Mouse (Mus musculus): Measurements from ENCODE around the gene Zfp985. TPM values are rescaled to one million over a fixed set of nuclear protein-coding genes. Genes with fewer than 3 reads are reported as not detected.
"Not testable (repeated sequence)": the region's sequence is repeated elsewhere in the genome, so short reads cannot be mapped to it uniquely, and the experiment has no call there.

Gene Zfp985
- not detected in 2 replicates for polyA plus RNA-seq (2015; fragmentation: Nextera tagmentation; extraction: Ambion mirVana)

GRCm38 (mm10) chr4:147553071-147553470, at the start of gene Zfp985:
Zfp985 (plus strand) TSS chr4:147553277.
- not testable (repeated sequence) for H3K4me1 ChIP-seq (ENCODE audit: control insufficient read depth, low read depth, low read length)

GRCm38 (mm10) chr4:147509174-147509573, 43.9 kb upstream of the Zfp985 start:
- Histone ChIP-seq H3K9me3 (replicated peaks; ENCODE audit: control insufficient read depth, low read length) (no peaks in the 10 kb centered on the region; the same call in 1 of the 2 replicates), H3K4me2 (ENCODE audit: low read depth, low read length) (no peak overlapping the region), H3K9ac (ENCODE audit: low read depth, low read length) (no peak overlapping the region), H3K27ac (ENCODE audit: low read length) (no peak overlapping the region), H3K27me3 (ENCODE audit: control insufficient read depth, insufficient read depth, low read depth, low read length) (no peaks in the 10 kb centered on the region), H3K4me3 (ENCODE audit: low read depth, low read length) (no peak overlapping the region), H3K4me1 (ENCODE audit: control insufficient read depth, low read depth, low read length) (no peaks in the 10 kb centered on the region), H3K36me3 (ENCODE audit: control insufficient read depth, insufficient read depth) (no peaks in the 10 kb centered on the region)
- 56% methylated on average over 2 of the region's 2 CpGs for WGBS (ENCODE audit: insufficient replicate concordance)
- ATAC-seq (ENCODE audit: low read depth): no peak

More at GRCm38 (mm10) chr4:147553071-147553470, at the start of gene Zfp985:
- H3K4me2 ChIP-seq (ENCODE audit: low read depth, low read length); ATAC-seq (ENCODE audit: low read depth); H3K9me3 ChIP-seq (replicated peaks; ENCODE audit: control insufficient read depth, low read length); H3K9ac ChIP-seq (ENCODE audit: low read depth, low read length); H3K4me3 ChIP-seq (ENCODE audit: low read depth, low read length); H3K36me3 ChIP-seq (ENCODE audit: control insufficient read depth, insufficient read depth); H3K27me3 ChIP-seq (ENCODE audit: control insufficient read depth, insufficient read depth, low read depth, low read length); H3K27ac ChIP-seq (ENCODE audit: low read length): not testable (repeated sequence)
- 52% methylated on average over 5 of the region's 5 CpGs for WGBS (ENCODE audit: insufficient replicate concordance)

GRCm38 (mm10) chr4:147518981-147519380, 34.1 kb upstream of the Zfp985 start:
- Histone ChIP-seq H3K36me3 (ENCODE audit: control insufficient read depth, insufficient read depth) (no peaks in the 10 kb centered on the region), H3K4me1 (ENCODE audit: control insufficient read depth, low read depth, low read length) (no peaks in the 10 kb centered on the region), H3K9ac (ENCODE audit: low read depth, low read length) (no peak overlapping the region), H3K27me3 (ENCODE audit: control insufficient read depth, insufficient read depth, low read depth, low read length) (no peaks in the 10 kb centered on the region), H3K27ac (ENCODE audit: low read length) (no peak overlapping the region), H3K4me3 (ENCODE audit: low read depth, low read length) (no peak overlapping the region), H3K4me2 (ENCODE audit: low read depth, low read length) (no peak overlapping the region), H3K9me3 (replicated peaks; ENCODE audit: control insufficient read depth, low read length) (peaks cover 11% of the 10 kb centered on the region)
- ATAC-seq (ENCODE audit: low read depth): no peak
- WGBS (ENCODE audit: insufficient replicate concordance): 47% methylated on average over 2 of the region's 2 CpGs

DNA sequence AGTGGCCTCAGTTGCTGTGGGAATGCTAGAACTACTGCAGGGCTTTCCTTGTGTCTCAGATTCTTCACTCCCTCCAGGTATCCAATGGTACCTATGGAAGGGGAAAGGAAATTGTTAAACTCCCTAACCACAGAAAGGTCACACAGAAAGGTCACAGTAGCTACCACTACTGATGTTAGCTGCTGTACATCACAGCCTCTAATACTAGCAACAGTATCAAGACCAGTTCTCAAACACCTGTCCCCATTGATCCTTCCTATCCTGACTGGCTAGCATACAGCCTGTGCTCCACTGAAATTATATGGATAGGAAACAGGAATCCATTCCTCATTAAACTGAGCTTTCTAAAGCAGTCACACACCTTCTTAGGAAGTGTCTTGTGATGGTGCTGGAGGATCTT, 33.0 kb upstream of the Zfp985 start:
- Histone ChIP-seq H3K4me3 (ENCODE audit: low read depth, low read length) (no peak overlapping the region), H3K27me3 (ENCODE audit: control insufficient read depth, insufficient read depth, low read depth, low read length) (no peaks in the 10 kb centered on the region), H3K4me2 (ENCODE audit: low read depth, low read length) (no peak overlapping the region), H3K9ac (ENCODE audit: low read depth, low read length) (no peak overlapping the region), H3K27ac (ENCODE audit: low read length) (no peak overlapping the region), H3K4me1 (ENCODE audit: control insufficient read depth, low read depth, low read length) (no peaks in the 10 kb centered on the region), H3K36me3 (ENCODE audit: control insufficient read depth, insufficient read depth) (no peaks in the 10 kb centered on the region), H3K9me3 (replicated peaks; ENCODE audit: control insufficient read depth, low read length) (peaks cover 12% of the 10 kb centered on the region)
- ATAC-seq (ENCODE audit: low read depth): 0 out of 2 replicates have a peak, but pooled peaks have one; percentile 8

- H3K4me2 ChIP-seq (ENCODE audit: low read depth, low read length): no peak overlapping the region
- peaks cover 19% of the 10 kb centered on the region for H3K9me3 ChIP-seq (replicated peaks; ENCODE audit: control insufficient read depth, low read length)
- WGBS (ENCODE audit: insufficient replicate concordance): 52% methylated on average over 1 of the region's 1 CpGs
- no peak overlapping the region for H3K27ac ChIP-seq (ENCODE audit: low read length)
- no peaks in the 10 kb centered on the region for H3K36me3 ChIP-seq (ENCODE audit: control insufficient read depth, insufficient read depth)
- ATAC-seq (ENCODE audit: low read depth): no peak
- H3K4me3 ChIP-seq (ENCODE audit: low read depth, low read length): no peak overlapping the region
- no peaks in the 10 kb centered on the region for H3K4me1 ChIP-seq (ENCODE audit: control insufficient read depth, low read depth, low read length)
- no peaks in the 10 kb centered on the region for H3K27me3 ChIP-seq (ENCODE audit: control insufficient read depth, insufficient read depth, low read depth, low read length)
- no peak overlapping the region for H3K9ac ChIP-seq (ENCODE audit: low read depth, low read length)
These were observed 28.0 kb upstream of the Zfp985 start for GRCm38 (mm10) chr4:147525125-147525524.

- WGBS (ENCODE audit: insufficient replicate concordance): 57% methylated on average over 1 of the region's 1 CpGs
- H3K4me1 ChIP-seq (ENCODE audit: control insufficient read depth, low read depth, low read length): no peaks in the 10 kb centered on the region
- no peak overlapping the region for H3K9ac ChIP-seq (ENCODE audit: low read depth, low read length)
- H3K9me3 ChIP-seq (replicated peaks; ENCODE audit: control insufficient read depth, low read length): peaks cover 12% of the 10 kb centered on the region
- ATAC-seq (ENCODE audit: low read depth): no peak
- no peaks in the 10 kb centered on the region for H3K36me3 ChIP-seq (ENCODE audit: control insufficient read depth, insufficient read depth)
- no peaks in the 10 kb centered on the region for H3K27me3 ChIP-seq (ENCODE audit: control insufficient read depth, insufficient read depth, low read depth, low read length)
- H3K4me3 ChIP-seq (ENCODE audit: low read depth, low read length): no peak overlapping the region
- H3K27ac ChIP-seq (ENCODE audit: low read length): no peak overlapping the region
- no peak overlapping the region for H3K4me2 ChIP-seq (ENCODE audit: low read depth, low read length)
These were observed 22.7 kb upstream of the Zfp985 start for GRCm38 (mm10) chr4:147530366-147530765.

- H3K36me3 ChIP-seq (ENCODE audit: control insufficient read depth, insufficient read depth); ATAC-seq (ENCODE audit: low read depth): not testable (repeated sequence)
These were observed 17.2 kb upstream of the Zfp985 start for GRCm38 (mm10) chr4:147535916-147536315.

GRCm38 (mm10) chr4:147537702-147538101, 15.4 kb upstream of the Zfp985 start:
- Histone ChIP-seq H3K4me2 (ENCODE audit: low read depth, low read length) (no peak overlapping the region), H3K27me3 (ENCODE audit: control insufficient read depth, insufficient read depth, low read depth, low read length) (no peaks in the 10 kb centered on the region), H3K9me3 (replicated peaks; ENCODE audit: control insufficient read depth, low read length) (0 out of 2 replicates have a peak, but pooled peaks cover 5% of the 10 kb centered on the region), H3K4me3 (ENCODE audit: low read depth, low read length) (no peak overlapping the region), H3K9ac (ENCODE audit: low read depth, low read length) (no peak overlapping the region), H3K27ac (ENCODE audit: low read length) (no peak overlapping the region), H3K36me3 (ENCODE audit: control insufficient read depth, insufficient read depth) (no peaks in the 10 kb centered on the region), H3K4me1 (ENCODE audit: control insufficient read depth, low read depth, low read length) (no peaks in the 10 kb centered on the region)
- no peak for ATAC-seq (ENCODE audit: low read depth)
- 47% methylated on average over 2 of the region's 2 CpGs for WGBS (ENCODE audit: insufficient replicate concordance)

More at GRCm38 (mm10) chr4:147535916-147536315, 17.2 kb upstream of the Zfp985 start:
- not testable (repeated sequence) for H3K27ac ChIP-seq (ENCODE audit: low read length); H3K4me1 ChIP-seq (ENCODE audit: control insufficient read depth, low read depth, low read length); H3K4me2 ChIP-seq (ENCODE audit: low read depth, low read length); H3K4me3 ChIP-seq (ENCODE audit: low read depth, low read length); H3K9ac ChIP-seq (ENCODE audit: low read depth, low read length); H3K27me3 ChIP-seq (ENCODE audit: control insufficient read depth, insufficient read depth, low read depth, low read length); H3K9me3 ChIP-seq (replicated peaks; ENCODE audit: control insufficient read depth, low read length)

GRCm38 (mm10) chr4:147539918-147540317, 13.2 kb upstream of the Zfp985 start, which contains the start of gene Gm16503:
Gm16503 (plus strand) TSS chr4:147540218.
- H3K9me3 ChIP-seq (replicated peaks; ENCODE audit: control insufficient read depth, low read length); H3K27me3 ChIP-seq (ENCODE audit: control insufficient read depth, insufficient read depth, low read depth, low read length); H3K36me3 ChIP-seq (ENCODE audit: control insufficient read depth, insufficient read depth); ATAC-seq (ENCODE audit: low read depth); H3K4me1 ChIP-seq (ENCODE audit: control insufficient read depth, low read depth, low read length); H3K9ac ChIP-seq (ENCODE audit: low read depth, low read length); H3K27ac ChIP-seq (ENCODE audit: low read length); H3K4me2 ChIP-seq (ENCODE audit: low read depth, low read length); H3K4me3 ChIP-seq (ENCODE audit: low read depth, low read length): not testable (repeated sequence)
- WGBS (ENCODE audit: insufficient replicate concordance): 54% methylated on average over 3 of the region's 3 CpGs
